Mouse (Mus musculus): Measurements from ENCODE around the gene Abhd4.
"Not testable (repeated sequence)": the region's sequence is repeated elsewhere in the genome, so short reads cannot be mapped to it uniquely, and the experiment has no call there.

Gene Abhd4

GRCm38 (mm10) chr14:54223315-54224063 lies 30.5 kb upstream of the Abhd4 start:
- DNase-seq: peak; percentile 29 to 55

DNA sequence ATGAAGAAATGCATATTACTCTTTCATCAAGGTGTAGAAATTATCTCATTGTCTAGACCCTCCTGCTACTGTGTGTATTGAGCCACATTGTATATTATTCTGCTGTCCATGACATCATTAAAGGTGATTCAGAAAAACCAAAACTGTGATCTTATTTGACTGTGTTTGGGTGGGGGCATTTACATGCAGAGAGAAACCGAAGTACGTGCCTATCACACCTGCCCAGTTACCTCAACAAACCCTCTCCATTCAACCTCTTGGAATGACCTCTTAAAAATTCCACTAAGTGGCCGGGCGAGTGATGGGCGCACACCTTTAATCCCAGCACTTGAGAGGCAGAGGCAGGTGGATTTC lies 29.9 kb upstream of the Abhd4 start:
- no peak for DNase-seq

- DNase-seq: peak; percentile 67 to 77
These were observed 29.2 kb upstream of the Abhd4 start for GRCm38 (mm10) chr14:54224484-54225467.

GRCm38 (mm10) chr14:54225725-54226124 lies 28.3 kb upstream of the Abhd4 start:
- DNase-seq: peak; percentile 61 to 62

DNA sequence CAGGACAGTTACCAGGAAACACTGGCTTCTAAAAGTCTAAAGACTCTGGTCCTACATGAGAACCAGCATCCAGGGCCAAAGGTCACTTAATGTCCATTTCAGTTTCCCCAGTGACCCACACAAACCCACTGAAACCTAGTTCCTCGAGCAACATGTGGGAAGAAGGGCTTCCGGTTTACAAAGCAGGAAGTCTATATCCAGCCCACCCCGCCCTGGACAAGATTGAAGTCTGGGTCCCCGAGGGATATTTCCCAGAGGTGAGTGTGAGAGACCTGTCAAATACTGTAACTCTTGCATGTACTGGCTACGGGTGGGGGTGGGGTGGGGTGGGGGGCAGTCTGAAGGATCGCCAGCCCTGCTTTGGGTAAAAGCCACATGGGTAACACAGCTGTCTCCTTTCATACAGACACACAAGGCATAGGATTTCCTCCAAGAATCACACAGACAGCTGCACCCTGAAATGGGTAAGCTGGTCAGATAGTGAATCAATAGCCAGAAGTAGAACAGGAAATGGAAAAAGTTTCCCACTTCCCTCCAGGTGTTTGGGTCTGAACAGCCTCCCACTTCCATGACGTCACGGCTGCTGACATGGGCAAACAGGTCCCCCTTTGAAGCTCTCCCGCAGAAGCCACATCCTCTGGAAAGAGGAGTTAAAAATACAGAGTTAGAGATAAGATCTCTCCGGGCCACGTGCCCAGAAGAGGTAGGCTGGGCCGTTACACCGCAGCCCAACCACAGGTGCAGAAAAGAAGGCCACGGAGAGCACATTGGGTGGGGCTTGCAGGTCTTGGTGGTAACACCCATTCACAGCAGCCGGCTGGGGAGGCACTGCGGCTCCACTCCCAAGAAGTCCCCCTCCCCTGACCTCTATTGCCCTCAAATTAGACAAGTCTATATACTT lies 26.8 kb upstream of the Abhd4 start:
- peak; percentile 95 to 98 for DNase-seq

DNA sequence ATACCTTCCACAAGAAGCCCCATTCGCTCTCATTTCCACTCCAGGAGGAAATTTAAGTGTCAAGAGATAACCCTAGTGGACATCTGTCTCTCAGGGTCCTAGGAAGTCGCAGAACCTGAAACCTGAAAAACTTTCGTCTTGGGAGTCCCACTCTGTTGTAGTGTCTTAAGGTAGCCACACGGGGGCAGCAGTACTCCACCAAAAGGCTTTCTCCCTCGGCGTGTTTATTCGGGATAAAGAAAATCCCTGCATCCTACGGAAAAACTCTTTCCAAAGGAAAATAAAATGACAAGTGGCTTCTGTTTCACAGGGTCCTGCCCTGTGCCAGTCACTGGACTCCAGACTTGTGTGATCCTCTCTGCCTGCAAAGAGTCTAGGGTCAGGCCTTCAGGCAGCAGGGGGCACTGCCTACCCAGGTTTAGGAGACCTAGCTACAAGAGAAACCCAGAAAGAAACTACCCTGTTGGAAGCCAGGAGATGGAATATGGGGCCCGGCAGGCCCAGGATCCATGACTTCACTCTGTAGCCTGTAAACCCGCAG lies 26.0 kb upstream of the Abhd4 start:
- DNase-seq: peak; percentile 88 to 91

GRCm38 (mm10) chr14:54228501-54228900 lies 25.5 kb upstream of the Abhd4 start:
- DNase-seq: peak; percentile 55 to 61

DNA sequence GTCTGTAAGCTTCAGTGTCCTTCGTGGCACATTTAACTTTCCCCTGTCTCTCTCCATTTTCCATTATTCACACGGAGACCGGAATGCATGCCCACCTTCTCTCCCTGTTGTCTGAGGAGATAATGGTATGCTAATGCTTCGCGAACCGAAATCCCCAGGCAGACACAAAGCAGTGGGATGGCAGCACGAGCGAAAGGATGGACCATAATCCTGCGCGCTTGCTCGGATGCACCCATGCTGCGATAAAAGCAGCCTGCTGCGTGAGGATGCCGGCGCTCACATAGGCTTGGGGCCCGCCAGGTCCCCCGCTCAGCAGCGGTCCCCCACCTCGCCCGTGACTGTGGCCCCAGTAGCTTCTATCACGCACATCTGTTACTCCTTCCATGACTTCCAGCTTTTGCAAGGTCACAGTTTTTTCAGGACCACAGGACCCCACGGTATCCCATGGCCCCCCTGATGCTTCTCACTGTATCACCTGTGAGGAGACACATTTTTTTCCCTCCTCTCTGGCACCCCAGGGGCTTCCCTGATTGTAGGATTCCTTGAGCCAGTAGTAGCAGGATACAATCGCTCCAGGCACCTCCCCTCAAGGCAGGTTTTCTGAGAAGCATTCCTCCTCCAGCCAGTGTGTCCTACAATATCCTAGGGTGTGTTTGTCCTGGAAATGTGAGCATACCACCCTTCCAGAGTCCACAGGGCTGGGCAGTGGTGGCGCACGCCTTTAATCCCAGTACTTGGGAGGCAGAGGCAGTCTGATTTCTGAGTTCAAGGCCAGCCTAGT lies 24.9 kb upstream of the Abhd4 start:
- peak; percentile 61 to 74 for DNase-seq

DNA sequence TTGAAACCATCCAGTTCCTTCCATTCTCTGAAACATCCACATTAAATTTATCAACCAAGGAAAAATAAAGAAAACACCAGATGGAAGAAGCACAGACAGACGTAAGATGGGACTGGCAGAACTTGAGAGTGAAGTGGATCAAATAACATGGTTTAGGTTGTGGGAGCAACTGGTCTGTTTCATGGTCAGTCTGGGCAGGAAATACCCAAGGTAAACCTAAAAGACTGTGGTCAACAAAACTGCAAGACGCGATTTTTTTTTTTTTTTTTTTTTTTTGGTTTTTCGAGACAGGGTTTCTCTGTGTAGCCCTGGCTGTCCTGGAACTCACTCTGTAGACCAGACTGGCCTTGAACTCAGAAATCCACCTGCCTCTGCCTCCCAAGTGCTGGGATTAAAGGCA lies 24.1 kb upstream of the Abhd4 start:
- not testable (repeated sequence) for DNase-seq

- DNase-seq: peak; percentile 35 to 41
These were observed 23.3 kb upstream of the Abhd4 start for GRCm38 (mm10) chr14:54230638-54231150.

DNA sequence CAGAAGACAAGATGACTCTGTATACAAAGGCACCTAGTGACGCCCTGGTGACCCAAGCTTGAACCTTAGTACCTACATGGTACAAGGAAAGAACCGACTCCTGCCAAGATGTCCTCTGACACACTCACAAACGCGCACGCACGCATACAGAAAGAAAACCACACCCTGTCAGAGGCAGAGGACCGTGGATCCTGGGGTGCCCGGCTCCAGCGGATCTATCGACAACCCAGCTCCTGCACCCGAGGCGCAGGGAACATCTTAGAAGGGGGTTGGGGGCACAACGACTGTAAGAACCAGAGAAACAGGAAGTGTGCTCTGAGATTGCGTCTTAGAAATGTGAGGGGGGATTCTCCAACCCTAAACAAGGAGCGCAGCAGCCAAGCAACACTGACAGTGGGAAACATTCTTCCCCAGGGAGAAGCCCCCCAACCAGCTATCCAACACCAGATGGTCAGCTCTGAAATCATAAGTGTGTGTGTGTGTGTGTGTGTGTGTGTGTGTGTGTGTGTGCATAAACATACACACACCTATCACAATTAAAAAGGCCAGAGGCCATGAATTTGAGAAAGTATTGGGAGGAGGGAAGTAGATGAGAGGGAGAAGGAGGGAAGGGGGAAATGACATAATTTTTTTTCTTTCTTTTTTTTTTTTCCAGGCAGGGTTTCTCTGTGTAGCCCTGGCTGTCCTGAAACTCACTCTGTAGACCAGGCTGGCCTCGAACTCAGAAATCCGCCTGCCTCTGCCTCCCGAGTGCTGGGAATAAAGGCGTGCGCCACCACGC lies 22.6 kb upstream of the Abhd4 start:
- DNase-seq: peak; percentile 70 to 73

- no peak for DNase-seq
These were observed 21.8 kb upstream of the Abhd4 start for GRCm38 (mm10) chr14:54232143-54232542.

- peak; percentile 84 to 91 for DNase-seq
These were observed 21.0 kb upstream of the Abhd4 start for GRCm38 (mm10) chr14:54232811-54233558.

DNA sequence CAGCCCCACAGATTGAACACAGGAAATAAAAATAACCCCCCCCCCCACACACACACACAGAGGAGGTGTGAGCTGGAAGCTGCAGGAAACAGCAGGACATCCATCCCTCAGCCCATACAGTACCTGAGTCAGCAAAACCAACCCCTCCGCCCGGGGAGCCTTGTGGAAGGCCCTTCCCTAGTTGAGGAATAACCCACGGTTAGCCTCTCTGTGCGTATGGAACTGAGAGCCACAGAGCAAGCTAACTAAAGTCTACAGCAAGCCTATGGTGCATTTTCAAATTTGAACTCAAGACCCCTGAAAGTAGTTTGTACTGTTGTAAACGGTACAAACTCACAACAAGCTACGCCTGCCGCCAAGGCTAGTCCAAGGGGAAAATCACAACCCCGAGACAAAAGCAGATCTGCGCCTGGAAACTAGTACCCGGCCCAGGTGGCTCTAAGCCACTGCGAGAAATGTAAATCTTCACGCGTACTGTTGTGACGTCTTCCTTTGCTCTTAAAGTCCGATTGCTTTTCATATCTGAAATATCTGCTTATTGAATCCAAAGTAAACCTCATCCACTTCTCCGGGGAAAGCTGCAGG lies 20.3 kb upstream of the Abhd4 start:
- DNase-seq: no peak

- DNase-seq: peak; percentile 28 to 35
These were observed 19.6 kb upstream of the Abhd4 start for GRCm38 (mm10) chr14:54234231-54235040.

- DNase-seq: peak in 1 of 2 experiments; percentile 14
These were observed 18.0 kb upstream of the Abhd4 start for GRCm38 (mm10) chr14:54235825-54236540.

DNA sequence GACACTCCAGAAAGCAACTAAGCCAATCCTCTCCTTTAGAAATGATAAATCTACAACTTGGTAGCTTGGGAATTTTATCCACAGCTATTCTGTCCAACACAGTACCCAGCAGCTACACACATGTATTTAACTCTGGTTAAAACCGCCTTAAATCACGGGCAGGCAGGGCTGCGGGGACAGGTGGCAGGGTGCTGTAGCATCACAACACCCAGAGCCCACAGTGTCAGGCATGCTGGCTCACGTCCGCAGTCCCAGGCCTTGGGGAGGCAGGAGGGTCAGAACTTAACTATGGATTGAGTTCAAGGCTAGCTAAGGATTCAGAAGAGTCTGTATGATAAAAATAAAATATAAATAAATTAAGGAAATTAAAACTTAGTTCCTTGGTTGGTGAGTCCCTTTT lies 17.1 kb upstream of the Abhd4 start:
- peak; percentile 47 to 66 for DNase-seq

All from thymus, postnatal 36 days (tissue).